Mouse (Mus musculus) heart, adult 2 months (tissue): Measurements from ENCODE around the gene Nemf. TPM values are rescaled to one million over a fixed set of nuclear protein-coding genes. Genes with fewer than 3 reads are reported as not detected.

Source experiments
- DNase-seq, 2 experiments: peaks; one replicate each; pipeline ENCODE4 v3.0.0; 2021
- H3K27ac ChIP-seq: fragments of 200-600 bp; 2 replicates; pipeline ENCODE4 v1.8.1; 2022
- H3K27me3 ChIP-seq: fragments of 200-500 bp; 2 replicates; pipeline ENCODE4 v1.6.1; 2012; ENCODE audit warnings: mild to moderate bottlenecking, low read length, inconsistent platforms, mixed read lengths; ENCODE audit not compliant: control insufficient read depth, insufficient read depth
- H3K36me3 ChIP-seq: fragments of 200-500 bp; 2 replicates; pipeline ENCODE4 v1.6.1; 2012; ENCODE audit warnings: low read length, inconsistent platforms; ENCODE audit not compliant: control insufficient read depth, insufficient read depth
- H3K4me1 ChIP-seq: fragments of 200-500 bp; 2 replicates; pipeline ENCODE4 v1.6.1; 2011; ENCODE audit warnings: low read length; ENCODE audit not compliant: control insufficient read depth, insufficient read depth
- H3K4me3 ChIP-seq: fragments of 200-600 bp; 2 replicates; pipeline ENCODE4 v1.8.1; 2022
- H3K79me2 ChIP-seq: fragments of 200-500 bp; replicated peaks from 2 replicates; pipeline ENCODE4 v1.6.1; 2012; ENCODE audit warnings: mild to moderate bottlenecking, inconsistent platforms, low read length, moderate library complexity, mixed read lengths; ENCODE audit not compliant: control insufficient read depth, insufficient read depth
- H3K9ac ChIP-seq: fragments of 200-500 bp; 2 replicates; pipeline ENCODE4 v1.6.1; 2012; ENCODE audit warnings: low read depth, mild to moderate bottlenecking, control low read depth, inconsistent platforms, low read length, mixed read lengths
- CTCF ChIP-seq: fragments of 200-600 bp; IDR thresholded peaks from 2 replicates; pipeline ENCODE4 v1.8.1; 2022; ENCODE audit warnings: antibody characterized with exemption, mild to moderate bottlenecking, moderate library complexity
- EP300 ChIP-seq: fragments of 200-500 bp; IDR thresholded peaks from 2 replicates; pipeline ENCODE4 v1.6.1; 2011; ENCODE audit warnings: low read depth, low read length, control low read depth; ENCODE audit not compliant: insufficient read depth
- POLR2A ChIP-seq: fragments of 200-500 bp; IDR thresholded peaks from 2 replicates; pipeline ENCODE4 v1.6.1; 2011; ENCODE audit warnings: mild to moderate bottlenecking, low read depth, low read length, control low read depth; ENCODE audit not compliant: insufficient read depth
- WGBS: fragments of 180-500 bp; shearing (Covaris S2); methylation state at CpG from one replicate; pipeline ENCODE4 v1.1.7; 2018; 5-methylcytosine and 5-hydroxymethylcytosine counted together
- intact Hi-C: fragments of 180-260 bp; cut with DNase I; formaldehyde crosslinking; loops from one replicate; pipeline ENCODE4 v1.15.1; 2025
- polyA plus RNA-seq: library from polyadenylated mRNA; depleted of rRNA; stranded (reverse); fragments of >200 nt; gene quantifications from 2 replicates; pipeline ENCODE4 v1.2.3, GENCODE M21; 2012
- total RNA-seq, 2 experiments: library from RNA; stranded (reverse); gene quantifications; 2 replicates each; pipeline ENCODE4 v1.2.3; 2021

The Nemf gene
- total and polyA plus RNA-seq, 3 experiments: 3.8 to 22.7 (median 21.9) TPM

- DNase-seq: no peak
- H3K36me3 ChIP-seq: peaks cover 8% of the 10 kb centered on the region
- peak overlapping the region; percentile 99 for H3K9ac ChIP-seq
- H3K27ac ChIP-seq: peak overlapping the region; percentile 95
- intact Hi-C loops: loop anchor here (2.0 to 5.0 kb wide), 2 partner anchors 57 to 100 kb away; partner anchors contain the start of genes Dnaaf2, Gm49383 and Klhdc1
- H3K4me3 ChIP-seq: peak overlapping the region; percentile 80
- H3K79me2 ChIP-seq: peaks cover 3% of the 10 kb centered on the region; the same call in 1 of the 2 replicates
- H3K27me3 ChIP-seq: no peaks in the 10 kb centered on the region
- peaks cover 6% of the 10 kb centered on the region for H3K4me1 ChIP-seq
- TF ChIP-seq POLR2A: no peak
- TF ChIP-seq EP300: no peak
- no peak for TF ChIP-seq CTCF
- 18% methylated on average over 20 of the region's 20 CpGs for WGBS
Measured at GRCm38 (mm10) chr12:69297411-69298150, 59.4 kb downstream of the Nemf start.

DNA sequence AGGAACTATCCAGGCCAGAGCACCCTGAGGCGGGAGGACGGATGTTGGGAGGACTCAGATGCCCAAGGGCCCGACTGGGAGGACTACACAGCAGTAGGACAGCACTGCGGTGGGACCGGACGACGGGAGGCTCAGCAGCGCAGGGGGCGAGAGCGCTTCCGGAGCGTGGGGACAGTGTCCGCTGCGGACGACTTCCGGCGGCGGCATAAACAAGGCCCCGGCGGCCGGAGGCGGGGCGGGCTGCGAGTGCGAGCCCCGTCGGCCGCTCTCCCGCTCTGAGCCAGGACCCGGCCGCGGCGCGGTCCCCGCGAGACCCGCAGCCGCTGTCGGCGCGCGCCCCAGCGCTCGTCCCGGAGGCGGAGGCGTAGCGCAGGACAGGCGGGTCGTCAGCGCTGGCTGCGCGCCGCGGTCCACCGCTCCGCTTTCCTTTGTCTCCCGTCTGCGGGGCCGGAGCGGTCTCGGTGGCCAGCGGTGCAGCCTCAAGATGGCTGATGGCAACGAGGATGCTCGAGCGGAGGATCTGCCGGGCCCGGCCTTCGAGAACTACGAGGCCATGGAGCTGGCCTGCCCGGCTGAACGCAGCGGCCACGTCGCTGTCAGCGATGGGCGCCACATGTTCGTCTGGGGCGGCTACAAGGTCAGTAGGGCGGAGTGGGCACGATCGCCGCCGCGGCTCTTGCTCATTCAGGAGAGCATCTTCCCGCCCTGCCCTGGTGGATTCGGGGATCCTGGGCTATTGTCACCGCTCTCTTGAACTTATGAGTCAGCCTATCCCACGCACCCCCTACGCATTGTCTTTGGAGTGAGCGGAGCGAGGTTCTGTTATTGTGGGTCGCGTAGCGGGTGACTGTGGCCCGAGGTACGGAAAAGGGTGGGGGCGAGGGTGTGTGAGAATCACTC, 60.2 kb downstream of the Nemf start, which contains the start of gene Klhdc2:
Gene Klhdc2 (plus strand): TSS at position 171 of the 900 bp plus-strand sequence.
- intact Hi-C loops: loop anchor here (2.0 to 5.0 kb wide), 2 partner anchors 56 to 99 kb away; partner anchors contain the start of genes Dnaaf2, Gm49383 and Klhdc1

DNA sequence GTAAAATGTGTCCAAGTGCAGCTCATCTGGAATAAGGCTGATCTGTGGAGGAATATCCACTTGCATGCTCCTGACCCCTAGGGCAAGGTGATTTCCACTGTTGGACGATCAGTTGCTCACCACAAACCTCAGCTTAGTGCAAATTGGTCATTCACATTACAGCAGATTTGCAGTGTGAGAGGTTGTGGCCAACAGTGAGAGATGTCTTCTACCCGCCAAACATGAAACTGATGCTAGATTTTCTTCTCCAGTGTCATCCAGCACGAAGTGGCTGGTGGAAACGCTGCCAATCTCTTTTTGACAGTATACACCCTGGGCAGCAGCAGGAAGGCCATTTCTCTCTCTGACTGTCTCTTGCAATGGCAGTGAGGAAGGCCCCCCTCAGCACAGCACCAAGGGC, 61.3 kb downstream of the Nemf start:
- H3K9ac ChIP-seq: no peak overlapping the region
- TF ChIP-seq EP300 (no peak), CTCF (no peak), POLR2A (no peak)
- H3K4me3 ChIP-seq: no peak overlapping the region
- H3K79me2 ChIP-seq: peaks cover 3% of the 10 kb centered on the region; the same call in 1 of the 2 replicates
- intact Hi-C loops: loop anchor here (2.0 to 5.0 kb wide), 2 partner anchors 55 to 98 kb away; partner anchors contain the start of genes Dnaaf2, Gm49383 and Klhdc1
- WGBS: 82% methylated on average over 4 of the region's 4 CpGs
- peaks cover 6% of the 10 kb centered on the region for H3K4me1 ChIP-seq
- DNase-seq: peak in 1 of 2 experiments; percentile 34
- peaks cover 6% of the 10 kb centered on the region for H3K36me3 ChIP-seq
- no peaks in the 10 kb centered on the region for H3K27me3 ChIP-seq
- peak overlapping the region; percentile 95 for H3K27ac ChIP-seq

More for the DNA sequence above, 60.2 kb downstream of the Nemf start, which contains the start of gene Klhdc2:
- Histone ChIP-seq H3K79me2 (peaks cover 3% of the 10 kb centered on the region; the same call in 1 of the 2 replicates), H3K27ac (peak within 1 kb of the TSS; percentile 95), H3K27me3 (no peaks in the 10 kb centered on the region), H3K9ac (peak within 1 kb of the TSS; percentile 99), H3K4me1 (peaks cover 6% of the 10 kb centered on the region), H3K36me3 (peaks cover 6% of the 10 kb centered on the region), H3K4me3 (peak within 1 kb of the TSS; percentile 80)
- peak; percentile 91 to 92 for DNase-seq
- WGBS: under 1% methylated on average over 97 of the region's 98 CpGs
- TF ChIP-seq EP300 (peak; percentile 43; the same call in 1 of the 2 replicates), POLR2A (peak; percentile 83), CTCF (peak; percentile 13; the same call in 1 of the 2 replicates)

DNA sequence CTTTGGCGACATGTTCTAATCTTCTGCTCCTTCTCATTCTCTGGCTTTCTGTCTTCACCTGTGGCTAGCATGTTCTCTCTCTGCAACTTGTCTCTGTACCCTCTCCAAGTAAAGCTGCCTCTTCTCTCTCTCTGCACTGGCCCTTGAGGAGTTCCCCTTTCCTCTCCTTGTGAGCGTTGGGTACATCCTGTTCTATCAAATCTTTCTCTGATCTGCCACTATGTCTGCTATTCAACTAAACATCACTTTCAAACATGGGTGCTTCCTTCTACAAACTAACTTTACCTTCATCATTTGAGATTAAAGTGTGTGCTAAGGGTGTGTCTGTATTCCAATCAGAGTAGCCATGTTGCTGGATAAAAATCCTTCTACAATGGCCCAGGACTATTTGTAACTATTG, 62.0 kb downstream of the Nemf start:
- WGBS: 76% methylated on average over 2 of the region's 2 CpGs
- intact Hi-C loops: loop anchor here (5.0 kb wide), 1 partner anchor 98 kb away; the partner anchor contains the start of genes Dnaaf2 and Gm49383
- Histone ChIP-seq H3K4me1 (peaks cover 6% of the 10 kb centered on the region), H3K36me3 (peaks cover 6% of the 10 kb centered on the region), H3K9ac (no peak overlapping the region), H3K27ac (no peak overlapping the region), H3K27me3 (no peaks in the 10 kb centered on the region), H3K4me3 (no peak overlapping the region), H3K79me2 (peaks cover 3% of the 10 kb centered on the region; the same call in 1 of the 2 replicates)
- TF ChIP-seq EP300 (no peak), CTCF (no peak), POLR2A (no peak)
- DNase-seq: no peak

GRCm38 (mm10) chr12:69293815-69294214, 63.1 kb downstream of the Nemf start:
- WGBS: 21% methylated on average over 2 of the region's 2 CpGs
- Histone ChIP-seq H3K36me3 (peaks cover 6% of the 10 kb centered on the region), H3K27me3 (no peaks in the 10 kb centered on the region), H3K4me3 (no peak overlapping the region), H3K4me1 (peaks cover 4% of the 10 kb centered on the region), H3K9ac (no peak overlapping the region), H3K79me2 (peaks cover 3% of the 10 kb centered on the region; the same call in 1 of the 2 replicates), H3K27ac (no peak overlapping the region)
- TF ChIP-seq EP300: no peak
- no peak for TF ChIP-seq POLR2A
- TF ChIP-seq CTCF: no peak
- intact Hi-C loops: no loop called here
- DNase-seq: no peak
